Mouse (Mus musculus) hindbrain, embryonic 13.5 days (tissue): ENCODE results near the gene Tmem39b. TPM values are rescaled to one million over a fixed set of nuclear protein-coding genes. Genes with fewer than 3 reads are reported as not detected.
A peak's percentile ranks its signal among the peaks of the same experiment; 100 is the strongest.

Experiments used
- ATAC-seq: fragments of 200-750 bp; cut with Nextera tagmentation; 2 replicates; pipeline ENCODE4 v1.8.0; 2017; ENCODE audit warnings: moderate TSS enrichment; ENCODE audit not compliant: low FRiP score
- H3K27ac ChIP-seq: fragments of 300-500 bp; sonication (generic); 2 replicates; pipeline ENCODE4 v1.5.1; 2015; ENCODE audit warnings: inconsistent platforms, mild to moderate bottlenecking, moderate library complexity
- H3K27me3 ChIP-seq: fragments of 300-500 bp; sonication (generic); 2 replicates; pipeline ENCODE4 v1.6.1; 2015; ENCODE audit warnings: mild to moderate bottlenecking, inconsistent platforms
- H3K36me3 ChIP-seq: fragments of 300-500 bp; sonication (generic); 2 replicates; pipeline ENCODE4 v1.6.1; 2015; ENCODE audit warnings: mild to moderate bottlenecking, inconsistent platforms
- H3K4me1 ChIP-seq: fragments of 300-500 bp; sonication (generic); replicated peaks from 2 replicates; pipeline ENCODE4 v1.6.1; 2015; ENCODE audit warnings: inconsistent platforms
- H3K4me2 ChIP-seq: fragments of 300-500 bp; sonication (generic); 2 replicates; pipeline ENCODE4 v1.6.1; 2015; ENCODE audit warnings: inconsistent platforms, mild to moderate bottlenecking, moderate library complexity
- H3K4me3 ChIP-seq: fragments of 300-500 bp; sonication (generic); 2 replicates; pipeline ENCODE4 v1.5.1; 2015; ENCODE audit warnings: mild to moderate bottlenecking, inconsistent platforms
- H3K9ac ChIP-seq: fragments of 300-500 bp; sonication (generic); 2 replicates; pipeline ENCODE4 v1.6.1; 2015; ENCODE audit warnings: mild to moderate bottlenecking, inconsistent platforms
- H3K9me3 ChIP-seq: fragments of 300-500 bp; sonication (generic); 2 replicates; pipeline ENCODE4 v1.6.1; 2016; ENCODE audit warnings: inconsistent platforms
- WGBS: fragments of 180-500 bp; shearing (Covaris S2); methylation state at CpG from one replicate; pipeline ENCODE4 v1.1.7; 2015; 5-methylcytosine and 5-hydroxymethylcytosine counted together
- polyA plus RNA-seq: library from polyadenylated mRNA; unstranded; fragments of >200 nt; fragmentation: Nextera tagmentation; extraction: Ambion mirVana; gene quantifications from 2 replicates; pipeline ENCODE4 v1.2.1, GENCODE M21; 2015

The Tmem39b gene
- polyA plus RNA-seq, 1 experiment from 2014 or later, result 16.8 TPM

- Histone ChIP-seq H3K4me1 (peaks cover 22% of the 10 kb centered on the region), H3K4me2 (peak overlapping the region; percentile 98), H3K9me3 (no peaks in the 10 kb centered on the region), H3K27ac (peak overlapping the region; percentile 96), H3K9ac (peak overlapping the region; percentile 97), H3K27me3 (no peaks in the 10 kb centered on the region), H3K36me3 (peaks cover 29% of the 10 kb centered on the region), H3K4me3 (peak overlapping the region; percentile 100)
- WGBS, result 11% methylated on average over 10 of the region's 10 CpGs
- ATAC-seq, result no peak; the same call in 1 of the 2 replicates
Measured at GRCm38 (mm10) chr4:129672878-129673449, 23.7 kb downstream of the Tmem39b start.

- no peaks in the 10 kb centered on the region for H3K9me3 ChIP-seq
- peak within 1 kb of the TSS; percentile 97 for H3K9ac ChIP-seq
- H3K4me2 ChIP-seq, result peak within 1 kb of the TSS; percentile 98
- peaks cover 22% of the 10 kb centered on the region for H3K4me1 ChIP-seq
- H3K4me3 ChIP-seq, result peak within 1 kb of the TSS; percentile 100
- no peaks in the 10 kb centered on the region for H3K27me3 ChIP-seq
- peak within 1 kb of the TSS; percentile 96 for H3K27ac ChIP-seq
- WGBS, result under 1% methylated on average over 64 of the region's 65 CpGs
- peaks cover 23% of the 10 kb centered on the region for H3K36me3 ChIP-seq
- peak; percentile 92 for ATAC-seq
Measured at GRCm38 (mm10) chr4:129672083-129672877, 24.4 kb downstream of the Tmem39b start, which contains the start of gene Kpna6. Gene Kpna6, minus strand, starts transcription at chr4:129672767.

- H3K36me3 ChIP-seq, result peaks cover 17% of the 10 kb centered on the region
- H3K4me1 ChIP-seq, result peaks cover 22% of the 10 kb centered on the region
- H3K4me3 ChIP-seq, result peak overlapping the region; percentile 100
- no peak for ATAC-seq
- H3K9me3 ChIP-seq, result no peaks in the 10 kb centered on the region
- no peaks in the 10 kb centered on the region for H3K27me3 ChIP-seq
- WGBS, result 9% methylated on average over 12 of the region's 12 CpGs
- H3K4me2 ChIP-seq, result peak overlapping the region; percentile 98
- H3K27ac ChIP-seq, result peak overlapping the region; percentile 96
- H3K9ac ChIP-seq, result peak overlapping the region; percentile 97
Measured at GRCm38 (mm10) chr4:129671491-129672082, 25.1 kb downstream of the Tmem39b start.

- H3K27me3 ChIP-seq, result no peaks in the 10 kb centered on the region
- H3K4me1 ChIP-seq, result 0 out of 2 replicates have a peak, but pooled peaks cover 2% of the 10 kb centered on the region
- no peak overlapping the region for H3K4me2 ChIP-seq
- no peak overlapping the region for H3K4me3 ChIP-seq
- 93% methylated on average over 3 of the region's 3 CpGs for WGBS
- no peak overlapping the region for H3K27ac ChIP-seq
- H3K9me3 ChIP-seq, result no peaks in the 10 kb centered on the region
- no peak for ATAC-seq
- H3K36me3 ChIP-seq, result peaks cover 53% of the 10 kb centered on the region
- no peak overlapping the region for H3K9ac ChIP-seq
Measured at GRCm38 (mm10) chr4:129662255-129662813, 34.3 kb downstream of the Tmem39b start.

- WGBS, result 96% methylated on average over 3 of the region's 3 CpGs
- peaks cover 59% of the 10 kb centered on the region for H3K36me3 ChIP-seq
- H3K27ac ChIP-seq, result no peak overlapping the region
- no peak overlapping the region for H3K4me2 ChIP-seq
- H3K9ac ChIP-seq, result no peak overlapping the region
- H3K27me3 ChIP-seq, result no peaks in the 10 kb centered on the region
- 0 out of 2 replicates have a peak, but pooled peaks cover 2% of the 10 kb centered on the region for H3K4me1 ChIP-seq
- no peaks in the 10 kb centered on the region for H3K9me3 ChIP-seq
- H3K4me3 ChIP-seq, result no peak overlapping the region
- ATAC-seq, result no peak
Measured at GRCm38 (mm10) chr4:129661584-129661983, 35.1 kb downstream of the Tmem39b start.

- no peak overlapping the region for H3K9ac ChIP-seq
- no peak for ATAC-seq
- H3K4me1 ChIP-seq, result no peaks in the 10 kb centered on the region
- H3K27me3 ChIP-seq, result no peaks in the 10 kb centered on the region
- no peak overlapping the region for H3K27ac ChIP-seq
- peaks cover 94% of the 10 kb centered on the region for H3K36me3 ChIP-seq
- H3K4me3 ChIP-seq, result no peak overlapping the region
- no peak overlapping the region for H3K4me2 ChIP-seq
- WGBS, result 96% methylated on average over 14 of the region's 14 CpGs
- no peaks in the 10 kb centered on the region for H3K9me3 ChIP-seq
Measured at GRCm38 (mm10) chr4:129654770-129655169, 41.9 kb downstream of the Tmem39b start.

GRCm38 (mm10) chr4:129650359-129650758, 46.3 kb downstream of the Tmem39b start:
- H3K36me3 ChIP-seq, result peaks cover 96% of the 10 kb centered on the region
- H3K27me3 ChIP-seq, result no peaks in the 10 kb centered on the region
- no peaks in the 10 kb centered on the region for H3K4me1 ChIP-seq
- no peak overlapping the region for H3K27ac ChIP-seq
- H3K4me3 ChIP-seq, result no peak overlapping the region
- no peak overlapping the region for H3K4me2 ChIP-seq
- WGBS, result 94% methylated on average over 8 of the region's 8 CpGs
- no peak for ATAC-seq
- no peak overlapping the region for H3K9ac ChIP-seq
- no peaks in the 10 kb centered on the region for H3K9me3 ChIP-seq

- Histone ChIP-seq H3K4me1 (no peaks in the 10 kb centered on the region), H3K4me2 (no peak overlapping the region), H3K9me3 (no peaks in the 10 kb centered on the region), H3K4me3 (no peak overlapping the region), H3K27me3 (no peaks in the 10 kb centered on the region), H3K36me3 (peaks cover 91% of the 10 kb centered on the region), H3K27ac (no peak overlapping the region), H3K9ac (no peak overlapping the region)
- no peak for ATAC-seq
- WGBS, result 83% methylated on average over 1 of the region's 1 CpGs
Measured at GRCm38 (mm10) chr4:129648656-129649055, 48.0 kb downstream of the Tmem39b start.

- Histone ChIP-seq H3K9me3 (no peaks in the 10 kb centered on the region), H3K9ac (no peak overlapping the region), H3K4me1 (peaks cover 4% of the 10 kb centered on the region), H3K36me3 (peaks cover 60% of the 10 kb centered on the region), H3K27ac (no peak overlapping the region), H3K4me3 (no peak overlapping the region), H3K4me2 (no peak overlapping the region), H3K27me3 (no peaks in the 10 kb centered on the region)
- 92% methylated on average over 6 of the region's 6 CpGs for WGBS
- ATAC-seq, result no peak
Measured at GRCm38 (mm10) chr4:129645204-129645603, 51.4 kb downstream of the Tmem39b start.

- Histone ChIP-seq H3K4me2 (peak overlapping the region; percentile 95; the same call in 1 of the 2 replicates), H3K9me3 (no peaks in the 10 kb centered on the region), H3K4me1 (peaks cover 32% of the 10 kb centered on the region), H3K27me3 (no peaks in the 10 kb centered on the region), H3K36me3 (peaks cover 51% of the 10 kb centered on the region), H3K9ac (no peak overlapping the region), H3K27ac (0 out of 2 replicates have a peak overlapping the region, but pooled peaks have one; percentile 8), H3K4me3 (no peak overlapping the region)
- ATAC-seq, result no peak
- 59% methylated on average over 5 of the region's 5 CpGs for WGBS
Measured at GRCm38 (mm10) chr4:129641756-129642155, 54.9 kb downstream of the Tmem39b start.

GRCm38 (mm10) chr4:129640638-129641467, 55.8 kb downstream of the Tmem39b start, which contains the start of gene Txlna:
Gene Txlna, minus strand, starts transcription at chr4:129641065.
- peak; percentile 97 for ATAC-seq

More at GRCm38 (mm10) chr4:129640638-129641467, 55.8 kb downstream of the Tmem39b start, which contains the start of gene Txlna:
- Histone ChIP-seq H3K36me3 (peaks cover 51% of the 10 kb centered on the region), H3K27ac (peak within 1 kb of the TSS; percentile 94), H3K9me3 (no peaks in the 10 kb centered on the region), H3K27me3 (no peaks in the 10 kb centered on the region), H3K9ac (peak within 1 kb of the TSS; percentile 90), H3K4me1 (peaks cover 32% of the 10 kb centered on the region), H3K4me3 (peak within 1 kb of the TSS; percentile 71), H3K4me2 (peak within 1 kb of the TSS; percentile 95)
- under 1% methylated on average over 60 of the region's 60 CpGs for WGBS
